Mouse (Mus musculus) forebrain, postnatal 0 days (tissue): ENCODE measurements at regions not wholly inside any gene's neighbourhood (a gene's known extent, or its start where the extent isn't known, plus 50 kb on each side); places are given as distances from the start of the nearest gene placed in this dataset.

ENCODE experiments used
- ATAC-seq: fragments of 200-750 bp; cut with Nextera tagmentation; 2 replicates; pipeline ENCODE4 v1.8.0; 2017; ENCODE audit warnings: mild to moderate bottlenecking, moderate library complexity
- DNase-seq: peaks from one replicate; pipeline ENCODE4 v3.0.0-alpha.2; 2015
- H3K27ac ChIP-seq: fragments of 300-500 bp; sonication (generic); 2 replicates; pipeline ENCODE4 v1.5.1; 2014; ENCODE audit warnings: low read depth, mild to moderate bottlenecking, antibody characterized with exemption, low read length, moderate library complexity, mixed read lengths
- H3K27me3 ChIP-seq: fragments of 300-500 bp; sonication (generic); 2 replicates; pipeline ENCODE4 v1.6.1; 2014; ENCODE audit warnings: mild to moderate bottlenecking, low read length, mixed read lengths; ENCODE audit not compliant: insufficient read depth
- H3K36me3 ChIP-seq: fragments of 300-500 bp; sonication (generic); 2 replicates; pipeline ENCODE4 v1.6.1; 2014; ENCODE audit warnings: mild to moderate bottlenecking, moderate library complexity; ENCODE audit not compliant: insufficient read depth
- H3K4me1 ChIP-seq: fragments of 300-500 bp; sonication (generic); 2 replicates; pipeline ENCODE4 v1.6.1; 2014; ENCODE audit warnings: antibody characterized with exemption; ENCODE audit not compliant: insufficient read depth
- H3K4me2 ChIP-seq: fragments of 300-500 bp; sonication (generic); 2 replicates; pipeline ENCODE4 v1.6.1; 2014; ENCODE audit warnings: low read depth, mild to moderate bottlenecking, moderate library complexity
- H3K4me3 ChIP-seq: fragments of 300-500 bp; sonication (generic); 2 replicates; pipeline ENCODE4 v1.5.1; 2014; ENCODE audit warnings: low read depth, low read length, mixed read lengths
- H3K9ac ChIP-seq: fragments of 300-500 bp; sonication (generic); 2 replicates; pipeline ENCODE4 v1.6.1; 2014; ENCODE audit warnings: mild to moderate bottlenecking
- H3K9me3 ChIP-seq: fragments of 300-500 bp; sonication (generic); 2 replicates; pipeline ENCODE4 v1.6.1; 2016; ENCODE audit warnings: low read length
- CTCF ChIP-seq: sonication (generic); IDR thresholded peaks from 2 replicates; pipeline ENCODE4 v1.5.1; 2016; ENCODE audit warnings: antibody characterized with exemption, control low read depth, low read depth
- WGBS: fragments of 180-500 bp; shearing (Covaris S2); extraction: QIAGEN DNeasy Blood & Tissue Kit; methylation state at CpG from one replicate; pipeline ENCODE4 v1.1.7; 2014; 5-methylcytosine and 5-hydroxymethylcytosine counted together

DNA sequence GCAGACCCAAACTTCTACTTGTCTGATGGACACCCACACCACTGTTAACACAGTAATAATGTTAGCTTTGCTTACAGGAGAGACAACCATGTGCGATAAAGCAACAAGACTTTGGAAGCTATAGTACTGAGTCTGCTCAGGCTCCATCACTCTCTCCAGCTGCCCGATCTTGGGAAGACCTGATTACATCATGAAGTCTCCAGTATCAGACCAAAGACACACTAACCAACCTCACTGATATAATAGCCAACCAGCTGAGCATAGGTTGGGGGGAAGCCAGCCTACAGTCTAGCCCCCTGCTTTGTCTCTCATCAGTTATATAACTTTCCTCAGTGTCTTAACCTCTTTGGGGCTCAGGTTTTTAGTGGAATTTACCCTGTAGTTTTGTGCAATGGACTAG is 51.9 kb upstream of the Cdyl start:
- no peak overlapping the region for H3K4me3 ChIP-seq
- 94% methylated on average over 2 of the region's 2 CpGs for WGBS
- H3K9me3 ChIP-seq = no peaks in the 10 kb centered on the region
- no peak for TF ChIP-seq CTCF
- no peaks in the 10 kb centered on the region for H3K4me1 ChIP-seq
- no peak overlapping the region for H3K9ac ChIP-seq
- no peak for DNase-seq
- H3K27ac ChIP-seq = no peak overlapping the region
- no peak overlapping the region for H3K4me2 ChIP-seq
- no peak for ATAC-seq
- H3K27me3 ChIP-seq = no peaks in the 10 kb centered on the region
- H3K36me3 ChIP-seq = no peaks in the 10 kb centered on the region
